Mouse (Mus musculus) CD4-positive naive resting alpha-beta T cell, adult 76 days (primary cell): Measurements from ENCODE around the gene Plxnc1. TPM values are rescaled to one million over a fixed set of nuclear protein-coding genes. Genes with fewer than 3 reads are reported as not detected.

Source experiments
- total RNA-seq: library from RNA; stranded (reverse); gene quantifications from one replicate; pipeline ENCODE4 v1.2.4, GENCODE M21; 2023

The Plxnc1 gene
- total RNA-seq, result 20.9 TPM

GRCm38 (mm10) chr10:94944691-94945205 is at the start of gene Plxnc1:
TSS of gene Plxnc1 (minus strand) at chr10:94944835.

